18 mouse cellular contexts compared by ENCODE assay signal in the genomic region with DNA sequence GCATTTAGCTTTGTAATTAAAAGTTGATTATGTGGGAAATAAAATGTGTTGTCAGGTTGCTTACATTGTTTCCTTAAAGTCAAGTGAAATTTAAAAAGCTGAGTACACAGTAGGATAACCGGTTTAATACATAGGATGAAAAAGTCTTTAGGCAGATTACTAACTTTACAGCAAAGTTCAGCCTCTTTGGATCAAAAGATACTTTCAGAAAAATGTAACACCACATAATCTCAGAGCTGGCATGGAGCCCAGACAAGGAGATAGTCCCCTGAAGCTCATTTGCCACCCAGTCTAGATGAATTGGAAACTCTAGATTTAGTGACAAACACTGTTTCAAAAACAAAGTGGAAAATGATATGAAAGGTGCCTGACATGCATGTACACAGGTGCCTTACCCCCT.
DNase-seq lines count a peak whose midpoint lies in the region; TF ChIP-seq lines count a peak whose summit lies in the region.
"Had no signal": no experiment of that assay in that cellular context is flagged by ENCODE, and none has a peak within 500 bp of the region (broad histone marks: within the 10 kb centered on the region; RNA-seq: fewer than 3 reads in every experiment).

No protein-coding gene starts in this region.

- intact Hi-C loops in left cerebral cortex, postnatal 14 days (cut with DNase I) = no loop called here
- intact Hi-C loops in left cerebral cortex, adult 2 months (cut with DNase I) = no loop called here

- H3K27ac ChIP-seq in left cerebral cortex, adult 2 months = no peak overlapping the region
- H3K27ac ChIP-seq: embryonic facial prominence, embryonic 12.5 days; forebrain, embryonic 12.5 days; gastrocnemius, adult 2 months; heart, embryonic 13.5 days; hindbrain, embryonic 15.5 days had no signal

- H3K4me3 ChIP-seq in left cerebral cortex, adult 2 months = no peak overlapping the region
- H3K4me3 ChIP-seq: embryonic facial prominence, embryonic 12.5 days; forebrain, embryonic 12.5 days; gastrocnemius, adult 2 months; heart, embryonic 13.5 days; hindbrain, embryonic 15.5 days had no signal

- DNase-seq in left cerebral cortex, postnatal 14 days (ENCODE audit: low spot score in 2 of 2) = peak; percentile 1 to 6
- no peak for DNase-seq in left cerebral cortex, adult 2 months (ENCODE audit: extremely low spot score in 1 of 2, low spot score in 2 of 2)
- peak; percentile 2 for DNase-seq in lung, postnatal 10 days
- no peak for DNase-seq in lung, postnatal 25 days (ENCODE audit: low spot score)
- peak; percentile 15 for DNase-seq in right cerebral cortex, postnatal 14 days
- DNase-seq in right cerebral cortex, adult 18-20 months = no peak
- DNase-seq in brain, embryonic 18.5 days (ENCODE audit: low read depth, low spot score) = peak; percentile 2
- DNase-seq in heart, adult 8-10 months (ENCODE audit: low spot score) = no peak
- DNase-seq: adrenal gland, adult 8-10 months; cerebellum, adult 18-20 months; embryo, embryonic 11 days; gastrocnemius, adult 2 months; gastrocnemius, postnatal 25 days; heart, postnatal 36 days had no signal

- TF ChIP-seq CTCF in left cerebral cortex, adult 2 months (IDR thresholded peaks at IDR 0.05) = no peak

Comparison
In these comparisons a context has a peak if more than half of its experiments do, and no peak if none do; other contexts are left out.
1. DNase-seq: peak in left cerebral cortex, postnatal 14 days (2 of 2), lung, postnatal 10 days (single experiment), right cerebral cortex, postnatal 14 days (single experiment) and brain, embryonic 18.5 days (single experiment); none in left cerebral cortex, adult 2 months (0 of 2), lung, postnatal 25 days (single experiment), right cerebral cortex, adult 18-20 months (single experiment) and heart, adult 8-10 months (single experiment).